Mouse (Mus musculus): ENCODE data around the gene Thbs1. TPM values are rescaled to one million over a fixed set of nuclear protein-coding genes. Genes with fewer than 3 reads are reported as not detected.

The Thbs1 gene
- 12.0 TPM for polyA plus RNA-seq (2015; fragmentation: Illumina TruSeq; extraction: RNeasy Lipid Tissue Mini Kit (QIAGEN cat#74804); ENCODE audit: insufficient read depth, low replicate concordance)

DNA sequence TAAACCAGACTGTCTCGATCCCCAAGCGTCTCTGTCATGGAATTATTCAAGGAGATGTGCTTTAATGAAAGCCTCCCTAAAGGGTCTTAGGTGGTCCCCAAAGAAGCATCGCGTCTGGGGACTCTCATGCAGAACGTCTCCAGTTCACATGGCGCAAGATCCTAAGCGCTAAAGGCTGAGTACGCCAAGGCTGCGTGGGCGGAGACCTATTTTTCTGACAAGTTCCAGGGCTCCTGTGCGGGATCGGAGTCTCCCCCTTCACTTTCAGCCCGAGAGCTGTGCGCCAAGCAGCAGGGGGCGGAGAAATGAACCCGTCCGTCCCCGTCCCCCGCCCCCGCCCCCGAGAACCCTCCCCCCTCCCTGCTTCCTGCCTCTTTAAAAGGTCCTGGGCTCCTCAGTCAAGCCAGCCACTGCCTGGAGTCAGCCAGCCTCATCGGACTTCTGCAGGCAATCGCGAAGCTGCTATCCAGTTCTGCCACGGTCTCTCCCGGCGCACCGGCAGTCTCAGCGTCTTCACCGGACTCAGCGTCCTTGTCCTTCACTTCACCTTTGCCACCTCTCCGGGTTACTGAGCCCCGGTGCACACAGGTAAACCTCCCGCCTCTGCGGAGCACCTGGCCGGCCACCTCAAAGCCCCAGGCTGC, at the start of gene Thbs1:
Gene Thbs1 (plus strand): TSS at position 389 of the 644 bp plus-strand sequence.

Other genes starting within 250 kb of the Thbs1 start
- gene Fsip1, start 145.1 kb downstream of the Thbs1 start, polyA plus RNA-seq (2015; fragmentation: Illumina TruSeq; extraction: RNeasy Lipid Tissue Mini Kit (QIAGEN cat#74804); ENCODE audit: insufficient read depth, low replicate concordance), result 1.4 TPM

All from spleen, adult 10 weeks (tissue).